Mouse (Mus musculus) embryonic stem cell, embryonic (primary cell): ENCODE data around the gene Atp8b5.

Source experiments
- CTCF ChIA-PET, 4 experiments: fragments of 300-600 bp in 2 of 4; fragments of 350-600 bp in 2 of 4; sonication (Branson Sonifier 250); formaldehyde crosslinking; loops; one replicate each; lab custom pipeline; 2022; ENCODE audit warnings: inconsistent platforms in 2 of 4; lab: Charles Lee
- POLR2A ChIA-PET, 4 experiments: fragments of 300-600 bp in 2 of 4; fragments of 350-600 bp in 2 of 4; sonication (Branson Sonifier 250); formaldehyde crosslinking; loops; one replicate each; lab custom pipeline; 2022; ENCODE audit warnings: antibody characterized with exemption in 4 of 4, inconsistent platforms in 1 of 4; lab: Charles Lee

Gene Atp8b5

GRCm38 (mm10) chr4:43367295-43367694 is 100.3 kb downstream of the Atp8b5 start:
- ChIA-PET CTCF (interaction anchor here in 2 of 4 experiments (1.2 to 1.5 kb wide), 2 partner anchors 10 to 53 kb away, joined by 3 to 7 read pairs; no protein-coding TSS in a partner anchor), POLR2A (no interaction called here)

GRCm38 (mm10) chr4:43367787-43368186 is 100.8 kb downstream of the Atp8b5 start:
- POLR2A ChIA-PET: no interaction called here
- CTCF ChIA-PET: interaction anchor here in 3 of 4 experiments (0.5 to 1.5 kb wide), 5 partner anchors 9 to 53 kb away, joined by 3 to 7 read pairs (median 3); no protein-coding TSS in a partner anchor

GRCm38 (mm10) chr4:43371406-43371805 is 104.4 kb downstream of the Atp8b5 start:
- POLR2A ChIA-PET: interaction anchor here in 3 of 4 experiments (0.7 to 1.3 kb wide), 3 partner anchors 9 to 12 kb away, joined by 3 read pairs; partner anchors contain the start of gene Rusc2 (in 1 of the 3)
- CTCF ChIA-PET: interaction anchor here in 2 of 4 experiments (0.5 to 1.4 kb wide), 3 partner anchors 10 to 258 kb away, joined by 3 read pairs; partner anchors contain the start of gene Rusc2 (in 1 of the 2)

GRCm38 (mm10) chr4:43372155-43372554 is 105.2 kb downstream of the Atp8b5 start:
- ChIA-PET CTCF (interaction anchor here (0.5 to 1.4 kb wide), 5 partner anchors 9 to 1603 kb away, joined by 3 to 4 read pairs (median 3); partner anchors contain the start of gene Rusc2 (in 1 of the 4)), POLR2A (interaction anchor here in 3 of 4 experiments (0.7 to 1.3 kb wide), 4 partner anchors 9 to 35 kb away, joined by 3 read pairs; partner anchors contain the start of gene Rusc2 (in 1 of the 3))

- POLR2A ChIA-PET: no interaction called here
- CTCF ChIA-PET: no interaction called here
Measured at GRCm38 (mm10) chr4:43374266-43374665, 107.3 kb downstream of the Atp8b5 start.

GRCm38 (mm10) chr4:43379601-43380000 is 112.6 kb downstream of the Atp8b5 start:
- ChIA-PET POLR2A (interaction anchor here in 1 of 4 experiments (0.6 kb wide), 1 partner anchor 52 kb away, joined by 3 read pairs; no protein-coding TSS in a partner anchor), CTCF (no interaction called here)

- ChIA-PET CTCF (interaction anchor here in 2 of 4 experiments (0.6 to 1.0 kb wide), 3 partner anchors 9 to 1738 kb away, joined by 3 to 4 read pairs (median 4); no protein-coding TSS in a partner anchor), POLR2A (interaction anchor here in 1 of 4 experiments (1.3 kb wide), 1 partner anchor 26 kb away, joined by 4 read pairs; no protein-coding TSS in a partner anchor)
Measured at GRCm38 (mm10) chr4:43380951-43381350, 114.0 kb downstream of the Atp8b5 start.

- POLR2A ChIA-PET: interaction anchor here in 3 of 4 experiments (0.8 to 3.5 kb wide), 10 partner anchors 10 to 214 kb away, joined by 3 to 19 read pairs (median 4); partner anchors contain the start of gene Ccdc107 (in 1 of the 3)
Measured at GRCm38 (mm10) chr4:43381408-43382154, 114.6 kb downstream of the Atp8b5 start, which contains the start of gene Rusc2. TSS of gene Rusc2 (plus strand) at chr4:43381979.

GRCm38 (mm10) chr4:43382155-43383020 is 115.4 kb downstream of the Atp8b5 start:
- ChIA-PET POLR2A (interaction anchor here (0.6 to 3.5 kb wide), 24 partner anchors 10 to 297 kb away, joined by 3 to 19 read pairs (median 4); partner anchors contain the start of gene Ccdc107 (in 1 of the 4)), CTCF (interaction anchor here (0.5 to 1.2 kb wide), 12 partner anchors 9 to 351 kb away, joined by 3 to 16 read pairs (median 4); partner anchors contain the start of gene Stoml2 (in 1 of the 4))

More at GRCm38 (mm10) chr4:43381408-43382154, 114.6 kb downstream of the Atp8b5 start, which contains the start of gene Rusc2:
- CTCF ChIA-PET: interaction anchor here in 3 of 4 experiments (0.6 to 1.0 kb wide), 9 partner anchors 9 to 340 kb away, joined by 3 to 11 read pairs (median 4); no protein-coding TSS in a partner anchor

GRCm38 (mm10) chr4:43383246-43384082 is 116.5 kb downstream of the Atp8b5 start:
- CTCF ChIA-PET: interaction anchor here (0.6 to 1.2 kb wide), 8 partner anchors 8 to 352 kb away, joined by 3 to 16 read pairs (median 5); partner anchors contain the start of gene Stoml2 (in 1 of the 4)
- POLR2A ChIA-PET: interaction anchor here (0.6 to 3.5 kb wide), 25 partner anchors 10 to 449 kb away, joined by 3 to 19 read pairs (median 4); partner anchors contain the start of genes Atp8b5 (in 1 of the 4) and Ccdc107 (in 1 of the 4)

GRCm38 (mm10) chr4:43384083-43384460 is 117.1 kb downstream of the Atp8b5 start:
- CTCF ChIA-PET: no interaction called here
- POLR2A ChIA-PET: interaction anchor here in 1 of 4 experiments (1.7 to 3.5 kb wide), 2 partner anchors 15 to 49 kb away, joined by 5 to 14 read pairs; no protein-coding TSS in a partner anchor

GRCm38 (mm10) chr4:43384541-43384940 is 117.6 kb downstream of the Atp8b5 start:
- ChIA-PET POLR2A (interaction anchor here in 1 of 4 experiments (1.3 to 3.5 kb wide), 3 partner anchors 15 to 50 kb away, joined by 3 to 14 read pairs (median 5); no protein-coding TSS in a partner anchor), CTCF (no interaction called here)

- CTCF ChIA-PET: interaction anchor here in 2 of 4 experiments (0.6 to 1.0 kb wide), 3 partner anchors 8 to 340 kb away, joined by 3 read pairs; no protein-coding TSS in a partner anchor
Measured at GRCm38 (mm10) chr4:43386932-43387331, 120.0 kb downstream of the Atp8b5 start.

GRCm38 (mm10) chr4:43389390-43389789 is 122.4 kb downstream of the Atp8b5 start:
- POLR2A ChIA-PET: interaction anchor here in 2 of 4 experiments (0.6 to 1.2 kb wide), 5 partner anchors 9 to 122 kb away, joined by 3 to 4 read pairs (median 3); partner anchors contain the start of gene Atp8b5 (in 1 of the 2)

More at GRCm38 (mm10) chr4:43386932-43387331, 120.0 kb downstream of the Atp8b5 start:
- POLR2A ChIA-PET: interaction anchor here in 3 of 4 experiments (1.5 to 2.3 kb wide), 4 partner anchors 12 to 340 kb away, joined by 3 to 6 read pairs (median 5); no protein-coding TSS in a partner anchor

GRCm38 (mm10) chr4:43389845-43390440 is 123.0 kb downstream of the Atp8b5 start:
- CTCF ChIA-PET: interaction anchor here in 3 of 4 experiments (0.6 to 1.3 kb wide), 4 partner anchors 9 to 343 kb away, joined by 3 to 4 read pairs (median 4); no protein-coding TSS in a partner anchor
- POLR2A ChIA-PET: interaction anchor here in 2 of 4 experiments (0.6 to 1.2 kb wide), 7 partner anchors 9 to 123 kb away, joined by 3 to 4 read pairs (median 3); partner anchors contain the start of gene Atp8b5 (in 1 of the 2)

More at GRCm38 (mm10) chr4:43389390-43389789, 122.4 kb downstream of the Atp8b5 start:
- CTCF ChIA-PET: interaction anchor here in 2 of 4 experiments (0.9 to 1.3 kb wide), 3 partner anchors 10 to 42 kb away, joined by 3 to 4 read pairs (median 3); no protein-coding TSS in a partner anchor
